Comparison of ENCODE assay signal across 18 mouse cellular contexts in genomic region chr10:32796215-32796614, GRCm38 (mm10).
"Had no signal": no experiment of that assay in that cellular context is flagged by ENCODE, and none has a peak within 500 bp of the region (broad histone marks: within the 10 kb centered on the region; RNA-seq: fewer than 3 reads in every experiment).

No protein-coding gene starts in this region.

- H3K4me3 ChIP-seq: liver, embryonic 13.5 days; midbrain, embryonic 12.5 days; midbrain, embryonic 15.5 days; neural tube, embryonic 12.5 days; neural tube, embryonic 15.5 days; stomach, embryonic 15.5 days had no signal

- H3K9me3 ChIP-seq: liver, embryonic 13.5 days; midbrain, embryonic 12.5 days; midbrain, embryonic 15.5 days; neural tube, embryonic 12.5 days; neural tube, embryonic 15.5 days; stomach, embryonic 15.5 days had no signal

- H3K4me1 ChIP-seq: liver, embryonic 13.5 days; midbrain, embryonic 12.5 days; midbrain, embryonic 15.5 days; neural tube, embryonic 12.5 days; neural tube, embryonic 15.5 days; stomach, embryonic 15.5 days had no signal

- ATAC-seq: midbrain, embryonic 15.5 days had no signal

- H3K4me2 ChIP-seq: liver, embryonic 13.5 days; midbrain, embryonic 12.5 days; midbrain, embryonic 15.5 days; neural tube, embryonic 12.5 days; neural tube, embryonic 15.5 days; stomach, embryonic 15.5 days had no signal

- H3K27me3 ChIP-seq: liver, embryonic 13.5 days; midbrain, embryonic 12.5 days; midbrain, embryonic 15.5 days; neural tube, embryonic 12.5 days; neural tube, embryonic 15.5 days; stomach, embryonic 15.5 days had no signal

- DNase-seq: kidney, adult 2 months; kidney, postnatal 25 days; layer of hippocampus, postnatal 36 days; liver, embryonic 13.5 days; lung, adult 2 months; lung, postnatal 14 days; right cerebral cortex, adult 18-20 months; right cerebral cortex, postnatal 14 days; spleen, adult 18-20 months; thymus, adult 18-20 months; thymus, postnatal 36 days had no signal

- H3K36me3 ChIP-seq: liver, embryonic 13.5 days; midbrain, embryonic 12.5 days; midbrain, embryonic 15.5 days; neural tube, embryonic 12.5 days; neural tube, embryonic 15.5 days; stomach, embryonic 15.5 days had no signal

- H3K27ac ChIP-seq: kidney, postnatal 0 days; liver, embryonic 13.5 days; macrophage; midbrain, embryonic 12.5 days; midbrain, embryonic 15.5 days; neural tube, embryonic 12.5 days; neural tube, embryonic 15.5 days; stomach, embryonic 15.5 days had no signal

- H3K9ac ChIP-seq: liver, embryonic 13.5 days; midbrain, embryonic 12.5 days; midbrain, embryonic 15.5 days; neural tube, embryonic 12.5 days; neural tube, embryonic 15.5 days; stomach, embryonic 15.5 days had no signal
